Mouse (Mus musculus) lung, embryonic 16.5 days (tissue): ENCODE data around the gene Flt3. TPM values are rescaled to one million over a fixed set of nuclear protein-coding genes. Genes with fewer than 3 reads are reported as not detected.

Source experiments
- ATAC-seq: fragments of 200-750 bp; cut with Nextera tagmentation; 2 replicates; pipeline ENCODE4 v1.8.0; 2017; ENCODE audit warnings: low read depth, mild to moderate bottlenecking, moderate library complexity
- H3K27ac ChIP-seq: fragments of 300-500 bp; sonication (generic); 2 replicates; pipeline ENCODE4 v1.5.1; 2014; ENCODE audit warnings: mild to moderate bottlenecking, control low read depth, low read length
- H3K27me3 ChIP-seq: fragments of 300-500 bp; sonication (generic); 2 replicates; pipeline ENCODE4 v1.6.1; 2014; ENCODE audit warnings: low read depth, low read length, mixed read lengths; ENCODE audit not compliant: control insufficient read depth, insufficient read depth
- H3K36me3 ChIP-seq: fragments of 300-500 bp; sonication (generic); 2 replicates; pipeline ENCODE4 v1.6.1; 2014; ENCODE audit warnings: low read length; ENCODE audit not compliant: control insufficient read depth, insufficient read depth
- H3K4me1 ChIP-seq: fragments of 300-500 bp; sonication (generic); replicated peaks from 2 replicates; pipeline ENCODE4 v1.6.1; 2014; ENCODE audit warnings: low read length, mixed read lengths; ENCODE audit not compliant: control insufficient read depth, insufficient read depth
- H3K4me2 ChIP-seq: fragments of 300-500 bp; sonication (generic); 2 replicates; pipeline ENCODE4 v1.6.1; 2014; ENCODE audit warnings: low read depth, low read length, control low read depth
- H3K4me3 ChIP-seq: fragments of 300-500 bp; sonication (generic); 2 replicates; pipeline ENCODE4 v1.5.1; 2014; ENCODE audit warnings: mild to moderate bottlenecking, low read length, control low read depth
- H3K9ac ChIP-seq: fragments of 300-500 bp; sonication (generic); 2 replicates; pipeline ENCODE4 v1.6.1; 2014; ENCODE audit warnings: low read length, control low read depth
- H3K9me3 ChIP-seq: fragments of 300-500 bp; sonication (generic); 2 replicates; pipeline ENCODE4 v1.6.1; 2016; ENCODE audit warnings: low read length; ENCODE audit not compliant: control insufficient read depth
- WGBS: fragments of 180-500 bp; shearing (Covaris S2); extraction: QIAGEN DNeasy Blood & Tissue Kit; methylation state at CpG from one replicate; pipeline ENCODE4 v1.1.7; 2014; 5-methylcytosine and 5-hydroxymethylcytosine counted together
- polyA plus RNA-seq: library from polyadenylated mRNA; unstranded; fragments of >200 nt; fragmentation: Nextera tagmentation; extraction: Ambion mirVana; gene quantifications from 2 replicates; pipeline ENCODE4 v1.2.1, GENCODE M21; 2015

Gene Flt3
- polyA plus RNA-seq, 1 experiment from 2014 or later = 0.18 TPM

- H3K4me1 ChIP-seq = no peaks in the 10 kb centered on the region
- H3K36me3 ChIP-seq = no peaks in the 10 kb centered on the region
- WGBS = 70% methylated on average over 11 of the region's 11 CpGs
- H3K27ac ChIP-seq = no peak overlapping the region
- H3K4me2 ChIP-seq = no peak overlapping the region
- H3K4me3 ChIP-seq = no peak overlapping the region
- no peaks in the 10 kb centered on the region for H3K9me3 ChIP-seq
- H3K9ac ChIP-seq = no peak overlapping the region
- peaks cover 14% of the 10 kb centered on the region for H3K27me3 ChIP-seq
- no peak for ATAC-seq
Observed at GRCm38 (mm10) chr5:147325931-147326330, 74.4 kb downstream of the Flt3 start.

- 13% methylated on average over 17 of the region's 17 CpGs for WGBS
- peak; percentile 38; the same call in 1 of the 2 replicates for ATAC-seq
Observed at GRCm38 (mm10) chr5:147323237-147323917, 76.9 kb downstream of the Flt3 start.

GRCm38 (mm10) chr5:147322183-147322582, 78.1 kb downstream of the Flt3 start, which contains the start of gene Urad:
TSS of gene Urad (minus strand) at chr5:147322440.
- no peaks in the 10 kb centered on the region for H3K9me3 ChIP-seq
- no peaks in the 10 kb centered on the region for H3K4me1 ChIP-seq
- H3K36me3 ChIP-seq = no peaks in the 10 kb centered on the region
- WGBS = 55% methylated on average over 8 of the region's 8 CpGs
- no peak within 1 kb of the TSS for H3K4me3 ChIP-seq
- peaks cover 42% of the 10 kb centered on the region for H3K27me3 ChIP-seq
- no peak within 1 kb of the TSS for H3K27ac ChIP-seq
- no peak within 1 kb of the TSS for H3K4me2 ChIP-seq
- ATAC-seq = no peak
- H3K9ac ChIP-seq = no peak within 1 kb of the TSS

More at GRCm38 (mm10) chr5:147323237-147323917, 76.9 kb downstream of the Flt3 start:
- no peaks in the 10 kb centered on the region for H3K36me3 ChIP-seq
- no peak overlapping the region for H3K4me2 ChIP-seq
- H3K27ac ChIP-seq = no peak overlapping the region
- H3K4me3 ChIP-seq = no peak overlapping the region
- H3K9me3 ChIP-seq = no peaks in the 10 kb centered on the region
- H3K4me1 ChIP-seq = no peaks in the 10 kb centered on the region
- H3K9ac ChIP-seq = no peak overlapping the region
- peaks cover 30% of the 10 kb centered on the region for H3K27me3 ChIP-seq

GRCm38 (mm10) chr5:147319653-147320052, 80.6 kb downstream of the Flt3 start:
- H3K27me3 ChIP-seq = peaks cover 67% of the 10 kb centered on the region
- peak; percentile 71 for ATAC-seq
- H3K9me3 ChIP-seq = no peaks in the 10 kb centered on the region
- no peaks in the 10 kb centered on the region for H3K36me3 ChIP-seq
- no peak overlapping the region for H3K27ac ChIP-seq
- H3K9ac ChIP-seq = no peak overlapping the region
- no peak overlapping the region for H3K4me3 ChIP-seq
- H3K4me1 ChIP-seq = no peaks in the 10 kb centered on the region
- H3K4me2 ChIP-seq = no peak overlapping the region

- no peak overlapping the region for H3K4me3 ChIP-seq
- H3K9me3 ChIP-seq = no peaks in the 10 kb centered on the region
- WGBS = 19% methylated on average over 7 of the region's 7 CpGs
- no peak for ATAC-seq
- H3K27ac ChIP-seq = no peak overlapping the region
- no peak overlapping the region for H3K4me2 ChIP-seq
- H3K36me3 ChIP-seq = no peaks in the 10 kb centered on the region
- peaks cover 84% of the 10 kb centered on the region for H3K27me3 ChIP-seq
- H3K9ac ChIP-seq = no peak overlapping the region
- no peaks in the 10 kb centered on the region for H3K4me1 ChIP-seq
Observed at GRCm38 (mm10) chr5:147317991-147318390, 82.3 kb downstream of the Flt3 start.

GRCm38 (mm10) chr5:147317321-147317720, 83.0 kb downstream of the Flt3 start:
- peaks cover 86% of the 10 kb centered on the region for H3K27me3 ChIP-seq
- no peak for ATAC-seq
- no peak overlapping the region for H3K4me2 ChIP-seq
- no peak overlapping the region for H3K4me3 ChIP-seq
- 3% methylated on average over 7 of the region's 7 CpGs for WGBS
- H3K36me3 ChIP-seq = no peaks in the 10 kb centered on the region
- no peaks in the 10 kb centered on the region for H3K4me1 ChIP-seq
- H3K9me3 ChIP-seq = no peaks in the 10 kb centered on the region
- no peak overlapping the region for H3K27ac ChIP-seq
- H3K9ac ChIP-seq = no peak overlapping the region

- H3K4me2 ChIP-seq = no peak overlapping the region
- WGBS = under 1% methylated on average over 24 of the region's 25 CpGs
Observed at GRCm38 (mm10) chr5:147315432-147316075, 84.7 kb downstream of the Flt3 start.

GRCm38 (mm10) chr5:147314646-147315431, 85.5 kb downstream of the Flt3 start:
- under 1% methylated on average over 39 of the region's 39 CpGs for WGBS
- ATAC-seq = no peak
- H3K36me3 ChIP-seq = no peaks in the 10 kb centered on the region
- H3K4me3 ChIP-seq = no peak overlapping the region
- H3K27ac ChIP-seq = no peak overlapping the region
- no peaks in the 10 kb centered on the region for H3K9me3 ChIP-seq
- no peak overlapping the region for H3K9ac ChIP-seq
- H3K27me3 ChIP-seq = peaks cover 96% of the 10 kb centered on the region
- H3K4me1 ChIP-seq = no peaks in the 10 kb centered on the region
- H3K4me2 ChIP-seq = no peak overlapping the region

More at GRCm38 (mm10) chr5:147315432-147316075, 84.7 kb downstream of the Flt3 start:
- Histone ChIP-seq H3K9ac (no peak overlapping the region), H3K27ac (no peak overlapping the region), H3K9me3 (no peaks in the 10 kb centered on the region), H3K27me3 (peaks cover 93% of the 10 kb centered on the region), H3K4me1 (no peaks in the 10 kb centered on the region), H3K4me3 (no peak overlapping the region), H3K36me3 (no peaks in the 10 kb centered on the region)
- no peak for ATAC-seq
